Mouse (Mus musculus) embryo, embryonic 9.5 days (tissue): ENCODE measurements around the gene Ptprb.

Source experiments
- DNase-seq: peaks from one replicate; pipeline ENCODE4 v3.0.0-alpha.2; 2017; ENCODE audit errors: extremely low spot score

Ptprb gene

GRCm38 (mm10) chr10:116296439-116296838, 21.1 kb downstream of the Ptprb start:
- DNase-seq, result no peak

- DNase-seq, result no peak
These were observed 22.5 kb downstream of the Ptprb start for GRCm38 (mm10) chr10:116297854-116298253.

- no peak for DNase-seq
These were observed 25.5 kb downstream of the Ptprb start for GRCm38 (mm10) chr10:116300824-116301223.

GRCm38 (mm10) chr10:116301258-116301657, 25.9 kb downstream of the Ptprb start:
- peak; percentile 35 for DNase-seq

- no peak for DNase-seq
These were observed 29.0 kb downstream of the Ptprb start for GRCm38 (mm10) chr10:116304355-116304754.

GRCm38 (mm10) chr10:116309460-116309859, 34.1 kb downstream of the Ptprb start:
- no peak for DNase-seq

GRCm38 (mm10) chr10:116310516-116311210, 35.3 kb downstream of the Ptprb start:
- no peak for DNase-seq

- peak; percentile 73 for DNase-seq
These were observed 43.9 kb downstream of the Ptprb start for GRCm38 (mm10) chr10:116319246-116319645.

GRCm38 (mm10) chr10:116329086-116329485, 53.8 kb downstream of the Ptprb start:
- DNase-seq, result no peak

GRCm38 (mm10) chr10:116330458-116330857, 55.1 kb downstream of the Ptprb start:
- peak; percentile 73 for DNase-seq

- peak; percentile 39 for DNase-seq
These were observed 55.7 kb downstream of the Ptprb start for GRCm38 (mm10) chr10:116330961-116331510.

GRCm38 (mm10) chr10:116333666-116334065, 58.3 kb downstream of the Ptprb start:
- DNase-seq, result no peak

GRCm38 (mm10) chr10:116334120-116334519, 58.8 kb downstream of the Ptprb start:
- no peak for DNase-seq

- no peak for DNase-seq
These were observed 60.0 kb downstream of the Ptprb start for GRCm38 (mm10) chr10:116335328-116335727.

GRCm38 (mm10) chr10:116341194-116341593, 65.9 kb downstream of the Ptprb start:
- no peak for DNase-seq

GRCm38 (mm10) chr10:116346618-116347184, 71.4 kb downstream of the Ptprb start:
- no peak for DNase-seq

GRCm38 (mm10) chr10:116349004-116349403, 73.7 kb downstream of the Ptprb start:
- no peak for DNase-seq

GRCm38 (mm10) chr10:116350532-116350931, 75.2 kb downstream of the Ptprb start:
- peak; percentile 25 for DNase-seq

- DNase-seq, result no peak
These were observed 79.0 kb downstream of the Ptprb start for GRCm38 (mm10) chr10:116354372-116354771.

- DNase-seq, result no peak
These were observed 86.9 kb downstream of the Ptprb start for GRCm38 (mm10) chr10:116362181-116362580.

GRCm38 (mm10) chr10:116362645-116363044, 87.3 kb downstream of the Ptprb start:
- DNase-seq, result no peak

GRCm38 (mm10) chr10:116364759-116365158, 89.4 kb downstream of the Ptprb start:
- no peak for DNase-seq
